Mouse (Mus musculus): ENCODE results near the gene Cd247. TPM values are rescaled to one million over a fixed set of nuclear protein-coding genes. Genes with fewer than 3 reads are reported as not detected.
"Not testable (repeated sequence)": the region's sequence is repeated elsewhere in the genome, so short reads cannot be mapped to it uniquely, and the experiment has no call there.

Gene Cd247
- polyA plus RNA-seq (2016; fragmentation: Nextera tagmentation; extraction: Ambion mirVana): 1.6 and 1.7 TPM in 2 replicates

GRCm38 (mm10) chr1:165788511-165788910 is at the start of gene Cd247:
Gene Cd247, plus strand, starts transcription at chr1:165788681.
- 73% methylated on average over 8 of the region's 8 CpGs for WGBS
- peaks cover 13% of the 10 kb centered on the region; the same call in 1 of the 2 replicates for H3K27me3 ChIP-seq (replicated peaks; ENCODE audit: low read depth, poor library complexity, severe bottlenecking)
- H3K27ac ChIP-seq (replicated peaks): peak within 1 kb of the TSS; percentile 48; the same call in 1 of the 2 replicates
- no peak for DNase-seq (ENCODE audit: low spot score)
- H3K36me3 ChIP-seq (replicated peaks): no peaks in the 10 kb centered on the region
- no peak within 1 kb of the TSS for H3K4me3 ChIP-seq
- no peaks in the 10 kb centered on the region for H3K9me3 ChIP-seq
- H3K4me1 ChIP-seq: peaks cover 22% of the 10 kb centered on the region

GRCm38 (mm10) chr1:165738985-165739384 is 49.5 kb upstream of the Cd247 start:
- DNase-seq (ENCODE audit: low spot score): no peak
- Histone ChIP-seq H3K4me1 (peaks cover 3% of the 10 kb centered on the region; the same call in 1 of the 2 replicates), H3K27ac (replicated peaks) (no peak overlapping the region), H3K36me3 (replicated peaks) (no peaks in the 10 kb centered on the region), H3K27me3 (replicated peaks; ENCODE audit: low read depth, poor library complexity, severe bottlenecking) (peaks cover 8% of the 10 kb centered on the region), H3K4me3 (no peak overlapping the region), H3K9me3 (no peaks in the 10 kb centered on the region)
- WGBS: 86% methylated on average over 1 of the region's 1 CpGs

GRCm38 (mm10) chr1:165741989-165742388 is 46.5 kb upstream of the Cd247 start:
- Histone ChIP-seq H3K27ac (replicated peaks) (no peak overlapping the region), H3K4me1 (no peaks in the 10 kb centered on the region), H3K27me3 (replicated peaks; ENCODE audit: low read depth, poor library complexity, severe bottlenecking) (peaks cover 6% of the 10 kb centered on the region), H3K36me3 (replicated peaks) (no peaks in the 10 kb centered on the region), H3K4me3 (no peak overlapping the region), H3K9me3 (no peaks in the 10 kb centered on the region)
- DNase-seq (ENCODE audit: low spot score): no peak
- 87% methylated on average over 8 of the region's 8 CpGs for WGBS

GRCm38 (mm10) chr1:165748053-165748452 is 40.4 kb upstream of the Cd247 start:
- Histone ChIP-seq H3K27ac (replicated peaks) (no peak overlapping the region), H3K9me3 (no peaks in the 10 kb centered on the region), H3K4me3 (no peak overlapping the region), H3K4me1 (peaks cover 2% of the 10 kb centered on the region; the same call in 1 of the 2 replicates), H3K36me3 (replicated peaks) (no peaks in the 10 kb centered on the region), H3K27me3 (replicated peaks; ENCODE audit: low read depth, poor library complexity, severe bottlenecking) (no peaks in the 10 kb centered on the region)
- peak; percentile 16 for DNase-seq (ENCODE audit: low spot score)
- WGBS: 66% methylated on average over 11 of the region's 11 CpGs

- Histone ChIP-seq H3K27me3 (replicated peaks; ENCODE audit: low read depth, poor library complexity, severe bottlenecking) (no peaks in the 10 kb centered on the region), H3K4me3 (no peak overlapping the region), H3K27ac (replicated peaks) (no peak overlapping the region), H3K9me3 (no peaks in the 10 kb centered on the region), H3K36me3 (replicated peaks) (no peaks in the 10 kb centered on the region), H3K4me1 (peaks cover 2% of the 10 kb centered on the region; the same call in 1 of the 2 replicates)
- no peak for DNase-seq (ENCODE audit: low spot score)
Measured at GRCm38 (mm10) chr1:165751142-165751541, 37.3 kb upstream of the Cd247 start.

- Histone ChIP-seq H3K4me3 (no peak overlapping the region), H3K4me1 (peaks cover 2% of the 10 kb centered on the region; the same call in 1 of the 2 replicates), H3K27ac (replicated peaks) (no peak overlapping the region), H3K9me3 (no peaks in the 10 kb centered on the region), H3K27me3 (replicated peaks; ENCODE audit: low read depth, poor library complexity, severe bottlenecking) (no peaks in the 10 kb centered on the region), H3K36me3 (replicated peaks) (no peaks in the 10 kb centered on the region)
- DNase-seq (ENCODE audit: low spot score): no peak
- 90% methylated on average over 5 of the region's 5 CpGs for WGBS
Measured at GRCm38 (mm10) chr1:165751838-165752237, 36.6 kb upstream of the Cd247 start.

- H3K4me1 ChIP-seq: 0 out of 2 replicates have a peak, but pooled peaks cover 2% of the 10 kb centered on the region
- no peaks in the 10 kb centered on the region for H3K36me3 ChIP-seq (replicated peaks)
- 92% methylated on average over 6 of the region's 6 CpGs for WGBS
- H3K27ac ChIP-seq (replicated peaks): no peak overlapping the region
- no peak overlapping the region for H3K4me3 ChIP-seq
- no peak for DNase-seq (ENCODE audit: low spot score)
- H3K9me3 ChIP-seq: no peaks in the 10 kb centered on the region
- H3K27me3 ChIP-seq (replicated peaks; ENCODE audit: low read depth, poor library complexity, severe bottlenecking): no peaks in the 10 kb centered on the region
Measured at GRCm38 (mm10) chr1:165754205-165754604, 34.3 kb upstream of the Cd247 start.

GRCm38 (mm10) chr1:165755194-165755593 is 33.3 kb upstream of the Cd247 start:
- no peak for DNase-seq (ENCODE audit: low spot score)
- WGBS: 71% methylated on average over 4 of the region's 4 CpGs
- H3K27me3 ChIP-seq (replicated peaks; ENCODE audit: low read depth, poor library complexity, severe bottlenecking): no peaks in the 10 kb centered on the region

GRCm38 (mm10) chr1:165761522-165762305 is 26.8 kb upstream of the Cd247 start:
- no peak for DNase-seq (ENCODE audit: low spot score)
- WGBS: 82% methylated on average over 3 of the region's 3 CpGs
- peaks cover 31% of the 10 kb centered on the region for H3K4me1 ChIP-seq
- no peak overlapping the region for H3K4me3 ChIP-seq
- H3K27ac ChIP-seq (replicated peaks): no peak overlapping the region
- H3K27me3 ChIP-seq (replicated peaks; ENCODE audit: low read depth, poor library complexity, severe bottlenecking): peaks cover 20% of the 10 kb centered on the region
- H3K9me3 ChIP-seq: no peaks in the 10 kb centered on the region
- no peaks in the 10 kb centered on the region for H3K36me3 ChIP-seq (replicated peaks)

More at GRCm38 (mm10) chr1:165755194-165755593, 33.3 kb upstream of the Cd247 start:
- no peaks in the 10 kb centered on the region for H3K36me3 ChIP-seq (replicated peaks)
- no peak overlapping the region for H3K27ac ChIP-seq (replicated peaks)
- no peaks in the 10 kb centered on the region for H3K9me3 ChIP-seq
- no peak overlapping the region for H3K4me3 ChIP-seq
- 0 out of 2 replicates have a peak, but pooled peaks cover 2% of the 10 kb centered on the region for H3K4me1 ChIP-seq

- DNase-seq (ENCODE audit: low spot score): not testable (repeated sequence)
- peaks cover 27% of the 10 kb centered on the region for H3K27me3 ChIP-seq (replicated peaks; ENCODE audit: low read depth, poor library complexity, severe bottlenecking)
Measured at GRCm38 (mm10) chr1:165762498-165762897, 26.0 kb upstream of the Cd247 start.

GRCm38 (mm10) chr1:165762914-165763634 is 25.4 kb upstream of the Cd247 start:
- Histone ChIP-seq H3K4me1 (peaks cover 31% of the 10 kb centered on the region), H3K27me3 (replicated peaks; ENCODE audit: low read depth, poor library complexity, severe bottlenecking) (peaks cover 33% of the 10 kb centered on the region), H3K27ac (replicated peaks) (0 out of 2 replicates have a peak overlapping the region, but pooled peaks have one; percentile 81), H3K36me3 (replicated peaks) (no peaks in the 10 kb centered on the region), H3K4me3 (peak overlapping the region; percentile 77), H3K9me3 (no peaks in the 10 kb centered on the region)
- no peak for DNase-seq (ENCODE audit: low spot score)
- WGBS: 28% methylated on average over 14 of the region's 14 CpGs

More at GRCm38 (mm10) chr1:165762498-165762897, 26.0 kb upstream of the Cd247 start:
- not testable (repeated sequence) for H3K9me3 ChIP-seq; H3K36me3 ChIP-seq (replicated peaks); H3K27ac ChIP-seq (replicated peaks); H3K4me3 ChIP-seq
- peaks cover 31% of the 10 kb centered on the region for H3K4me1 ChIP-seq
- WGBS: 75% methylated on average over 2 of the region's 2 CpGs

- Histone ChIP-seq H3K27ac (replicated peaks) (peak within 1 kb of the TSS; percentile 81), H3K27me3 (replicated peaks; ENCODE audit: low read depth, poor library complexity, severe bottlenecking) (peaks cover 35% of the 10 kb centered on the region), H3K4me1 (peaks cover 31% of the 10 kb centered on the region), H3K9me3 (no peaks in the 10 kb centered on the region), H3K4me3 (peak within 1 kb of the TSS; percentile 77), H3K36me3 (replicated peaks) (no peaks in the 10 kb centered on the region)
- WGBS: under 1% methylated on average over 57 of the region's 57 CpGs
- DNase-seq (ENCODE audit: low spot score): peak; percentile 94
Measured at GRCm38 (mm10) chr1:165763635-165764372, 24.7 kb upstream of the Cd247 start, which contains the start of gene Creg1. Gene Creg1, plus strand, starts transcription at chr1:165763746.

Measured in embryonic facial prominence, embryonic 10.5 days (tissue).